24 mouse cellular contexts compared by ENCODE assay signal in genomic region chr5:136820911-136821310, GRCm38 (mm10).
DNase-seq lines count a peak whose midpoint lies in the region; ATAC-seq and TF ChIP-seq lines count a peak whose summit lies in the region.
"Had no signal": no experiment of that assay in that cellular context is flagged by ENCODE, and none has a peak within 500 bp of the region (broad histone marks: within the 10 kb centered on the region; RNA-seq: fewer than 3 reads in every experiment).

No protein-coding gene starts in this region.

- H3K9ac ChIP-seq in limb, embryonic 15.5 days: no peak overlapping the region
- H3K9ac ChIP-seq: embryonic facial prominence, embryonic 13.5 days; forebrain, embryonic 12.5 days; forebrain, embryonic 15.5 days; heart, embryonic 12.5 days; heart, embryonic 15.5 days; hindbrain, embryonic 14.5 days had no signal

- DNase-seq in limb, embryonic 10.5 days (ENCODE audit: low spot score): no peak
- peak; percentile 8 for DNase-seq in 416B (ENCODE audit: low read depth)
- peak; percentile 65 for DNase-seq in ZHBTc4 (ENCODE audit: low read depth, low spot score)
- DNase-seq in adipocyte (ENCODE audit: low spot score): no peak
- DNase-seq: adrenal gland, adult 2 months; adrenal gland, postnatal 14 days; cerebellum, adult 11 months; cerebellum, adult 2 months; cerebellum, adult 9-11 months; cerebellum, postnatal 25 days; gastrocnemius, postnatal 25 days; heart, adult 18-20 months; heart, postnatal 10 days; heart, postnatal 36 days had no signal

- peaks cover 17% of the 10 kb centered on the region for H3K4me1 ChIP-seq in limb, embryonic 15.5 days
- H3K4me1 ChIP-seq in limb, embryonic 10.5 days: peaks cover 10% of the 10 kb centered on the region
- H3K4me1 ChIP-seq in E14TG2a.4 (replicated peaks; ENCODE audit: low read depth, low read length): peaks cover 14% of the 10 kb centered on the region
- H3K4me1 ChIP-seq: embryonic facial prominence, embryonic 10.5 days; forebrain, embryonic 12.5 days; forebrain, embryonic 15.5 days; heart, embryonic 12.5 days; heart, embryonic 15.5 days had no signal

- no peaks in the 10 kb centered on the region for H3K27me3 ChIP-seq in limb, embryonic 15.5 days
- no peaks in the 10 kb centered on the region for H3K27me3 ChIP-seq in limb, embryonic 10.5 days (ENCODE audit: low read depth, poor library complexity, severe bottlenecking)
- peaks cover 3% of the 10 kb centered on the region; the same call in 1 of the 2 replicates for H3K27me3 ChIP-seq in E14TG2a.4 (ENCODE audit: insufficient read depth, low read length)
- H3K27me3 ChIP-seq: embryonic facial prominence, embryonic 13.5 days; forebrain, embryonic 12.5 days; forebrain, embryonic 15.5 days; heart, embryonic 12.5 days; heart, embryonic 15.5 days had no signal

- 68% methylated on average over 2 of the region's 2 CpGs for WGBS in limb, embryonic 15.5 days
- WGBS in limb, embryonic 10.5 days: 94% methylated on average over 2 of the region's 2 CpGs

- no peak for ATAC-seq in limb, embryonic 15.5 days (ENCODE audit: insufficient number of reproducible peaks, low FRiP score, low TSS enrichment, low read depth)
- ATAC-seq: forebrain, embryonic 15.5 days had no signal

- peak; percentile 49 for TF ChIP-seq CTCF in E14TG2a.4 (conservative IDR thresholded peaks at IDR 0.05; ENCODE audit: low read length)

- no peak overlapping the region for H3K4me2 ChIP-seq in limb, embryonic 15.5 days
- H3K4me2 ChIP-seq: embryonic facial prominence, embryonic 13.5 days; forebrain, embryonic 12.5 days; forebrain, embryonic 15.5 days; heart, embryonic 12.5 days; heart, embryonic 15.5 days; hindbrain, embryonic 14.5 days had no signal

- H3K27ac ChIP-seq in limb, embryonic 15.5 days: peak overlapping the region; percentile 82; the same call in 1 of the 2 replicates
- H3K27ac ChIP-seq in limb, embryonic 10.5 days: no peak overlapping the region
- H3K27ac ChIP-seq: embryonic facial prominence, embryonic 10.5 days; forebrain, embryonic 12.5 days; forebrain, embryonic 15.5 days; heart, embryonic 15.5 days; hindbrain, embryonic 14.5 days had no signal

- no peak overlapping the region for H3K4me3 ChIP-seq in limb, embryonic 15.5 days
- H3K4me3 ChIP-seq in limb, embryonic 10.5 days: no peak overlapping the region
- H3K4me3 ChIP-seq in E14TG2a.4 (replicated peaks; ENCODE audit: low read length): no peak overlapping the region
- H3K4me3 ChIP-seq: embryonic facial prominence, embryonic 10.5 days; embryonic facial prominence, embryonic 13.5 days; erythroblast, embryonic 14.5 days; forebrain, embryonic 12.5 days; forebrain, embryonic 15.5 days; heart, embryonic 12.5 days; heart, embryonic 15.5 days had no signal

- 0 out of 2 replicates have a peak, but pooled peaks cover 10% of the 10 kb centered on the region for H3K36me3 ChIP-seq in limb, embryonic 15.5 days
- H3K36me3 ChIP-seq in limb, embryonic 10.5 days: peaks cover 84% of the 10 kb centered on the region
- H3K36me3 ChIP-seq in E14TG2a.4 (ENCODE audit: insufficient read depth, low read length): no peaks in the 10 kb centered on the region
- H3K36me3 ChIP-seq: forebrain, embryonic 12.5 days; forebrain, embryonic 15.5 days; heart, embryonic 15.5 days had no signal

- H3K9me3 ChIP-seq in limb, embryonic 15.5 days: no peaks in the 10 kb centered on the region
- H3K9me3 ChIP-seq in limb, embryonic 10.5 days (replicated peaks): no peaks in the 10 kb centered on the region
- H3K9me3 ChIP-seq in E14TG2a.4 (ENCODE audit: low read length): no peaks in the 10 kb centered on the region
- H3K9me3 ChIP-seq: forebrain, embryonic 12.5 days; forebrain, embryonic 15.5 days; heart, embryonic 15.5 days had no signal

Comparison
In these comparisons a context has a peak if more than half of its experiments do, and no peak if none do; other contexts are left out.
1. DNase-seq: peak in 416B (single experiment) and ZHBTc4 (single experiment); none in limb, embryonic 10.5 days (single experiment) and adipocyte (single experiment).